Mouse (Mus musculus): Measurements from ENCODE around the gene Gng12. TPM values are rescaled to one million over a fixed set of nuclear protein-coding genes. Genes with fewer than 3 reads are reported as not detected.

The Gng12 gene
- polyA plus RNA-seq, 1 experiment from 2014 or later, result 169 TPM

GRCm38 (mm10) chr6:66996257-66996656, 100.1 kb downstream of the Gng12 start:
- DNase-seq (ENCODE audit: low read depth, low spot score), result no peak
- no peak for ATAC-seq
- POLR2A ChIA-PET, result interaction anchor here (0.6 kb wide), 1 partner anchor 33 kb away, joined by 7 read pairs; no protein-coding TSS in a partner anchor
- TF ChIP-seq CTCF (IDR thresholded peaks at IDR 0.05), result no peak
- CTCF ChIA-PET, result interaction anchor here (1.3 to 1.5 kb wide), 2 partner anchors 12 to 74 kb away, joined by 3 to 6 read pairs; no protein-coding TSS in a partner anchor
- in situ Hi-C loops (cut with MboI; ENCODE audit: low pct_unique_long_range_greater_than_20kb), result no loop called here
- no peaks in the 10 kb centered on the region for H3K27me3 ChIP-seq

GRCm38 (mm10) chr6:66998645-66999044, 102.4 kb downstream of the Gng12 start:
- DNase-seq (ENCODE audit: low read depth, low spot score) (no peak), ATAC-seq (peak; percentile 75)
- in situ Hi-C loops (cut with MboI; ENCODE audit: low pct_unique_long_range_greater_than_20kb), result no loop called here
- POLR2A ChIA-PET, result interaction anchor here (0.9 to 1.5 kb wide), 2 partner anchors 38 to 51 kb away, joined by 3 to 7 read pairs; partner anchors contain the start of gene Gadd45a
- no peak for TF ChIP-seq CTCF (IDR thresholded peaks at IDR 0.05)
- no peaks in the 10 kb centered on the region for H3K27me3 ChIP-seq
- CTCF ChIA-PET, result interaction anchor here (1.3 to 2.1 kb wide), 5 partner anchors 12 to 37 kb away, joined by 3 to 8 read pairs (median 4); no protein-coding TSS in a partner anchor

- ChIA-PET CTCF (interaction anchor here (1.2 to 2.1 kb wide), 3 partner anchors 11 to 37 kb away, joined by 3 to 8 read pairs (median 4); no protein-coding TSS in a partner anchor), POLR2A (interaction anchor here (0.7 kb wide), 1 partner anchor 36 kb away, joined by 3 read pairs; no protein-coding TSS in a partner anchor)
- DNase-seq (ENCODE audit: low read depth, low spot score) (peak; percentile 57), ATAC-seq (peak; percentile 85)
- H3K27me3 ChIP-seq, result no peaks in the 10 kb centered on the region
- no peak for TF ChIP-seq CTCF (IDR thresholded peaks at IDR 0.05)
- in situ Hi-C loops (cut with MboI; ENCODE audit: low pct_unique_long_range_greater_than_20kb), result no loop called here
Measured at GRCm38 (mm10) chr6:66999800-67000199, 103.6 kb downstream of the Gng12 start.

- CTCF ChIA-PET, result no interaction called here
- DNase-seq (ENCODE audit: low read depth, low spot score) (no peak), ATAC-seq (no peak)
- POLR2A ChIA-PET, result no interaction called here
- TF ChIP-seq CTCF (IDR thresholded peaks at IDR 0.05), result no peak
- no peaks in the 10 kb centered on the region for H3K27me3 ChIP-seq
- in situ Hi-C loops (cut with MboI; ENCODE audit: low pct_unique_long_range_greater_than_20kb), result no loop called here
Measured at GRCm38 (mm10) chr6:67009888-67010287, 113.7 kb downstream of the Gng12 start.

- CTCF ChIA-PET, result interaction anchor here (1.8 kb wide), 1 partner anchor 11 kb away, joined by 8 read pairs; no protein-coding TSS in a partner anchor
- POLR2A ChIA-PET, result no interaction called here
- TF ChIP-seq CTCF (IDR thresholded peaks at IDR 0.05), result no peak
- DNase-seq (ENCODE audit: low read depth, low spot score) (no peak), ATAC-seq (no peak)
- in situ Hi-C loops (cut with MboI; ENCODE audit: low pct_unique_long_range_greater_than_20kb), result no loop called here
- no peaks in the 10 kb centered on the region for H3K27me3 ChIP-seq
Measured at GRCm38 (mm10) chr6:67010370-67011216, 114.4 kb downstream of the Gng12 start.

GRCm38 (mm10) chr6:67011217-67011518, 115.0 kb downstream of the Gng12 start:
- no peak for ATAC-seq
- no peaks in the 10 kb centered on the region for H3K27me3 ChIP-seq
- ChIA-PET CTCF (interaction anchor here (1.8 kb wide), 1 partner anchor 12 kb away, joined by 8 read pairs; no protein-coding TSS in a partner anchor), POLR2A (no interaction called here)
- in situ Hi-C loops (cut with MboI; ENCODE audit: low pct_unique_long_range_greater_than_20kb), result no loop called here
- DNase-seq (ENCODE audit: low read depth, low spot score), result no peak
- no peak for TF ChIP-seq CTCF (IDR thresholded peaks at IDR 0.05)

- H3K27me3 ChIP-seq, result no peaks in the 10 kb centered on the region
- ATAC-seq (no peak), DNase-seq (ENCODE audit: low read depth, low spot score) (no peak)
- POLR2A ChIA-PET, result no interaction called here
- no peak for TF ChIP-seq CTCF (IDR thresholded peaks at IDR 0.05)
- CTCF ChIA-PET, result interaction anchor here (1.0 to 1.1 kb wide), 2 partner anchors 13 to 68 kb away, joined by 3 read pairs; no protein-coding TSS in a partner anchor
- in situ Hi-C loops (cut with MboI; ENCODE audit: low pct_unique_long_range_greater_than_20kb), result no loop called here
Measured at GRCm38 (mm10) chr6:67013293-67013948, 117.2 kb downstream of the Gng12 start.

GRCm38 (mm10) chr6:67013949-67014678, 117.9 kb downstream of the Gng12 start:
- ChIA-PET CTCF (interaction anchor here (1.1 kb wide), 1 partner anchor 69 kb away, joined by 3 read pairs; no protein-coding TSS in a partner anchor), POLR2A (no interaction called here)
- DNase-seq (ENCODE audit: low read depth, low spot score), result no peak
- in situ Hi-C loops (cut with MboI; ENCODE audit: low pct_unique_long_range_greater_than_20kb), result no loop called here
- no peaks in the 10 kb centered on the region for H3K27me3 ChIP-seq
- ATAC-seq, result no peak
- no peak for TF ChIP-seq CTCF (IDR thresholded peaks at IDR 0.05)

- in situ Hi-C loops (cut with MboI; ENCODE audit: low pct_unique_long_range_greater_than_20kb), result no loop called here
- TF ChIP-seq CTCF (IDR thresholded peaks at IDR 0.05), result no peak
- POLR2A ChIA-PET, result no interaction called here
- DNase-seq (ENCODE audit: low read depth, low spot score) (no peak), ATAC-seq (peak; percentile 36)
- H3K27me3 ChIP-seq, result no peaks in the 10 kb centered on the region
- CTCF ChIA-PET, result no interaction called here
Measured at GRCm38 (mm10) chr6:67014679-67015075, 118.5 kb downstream of the Gng12 start.
